Mouse (Mus musculus) kidney, embryonic 14.5 days (tissue): ENCODE data around the gene Foxp1. TPM values are rescaled to one million over a fixed set of nuclear protein-coding genes. Genes with fewer than 3 reads are reported as not detected.

Experiments
- ATAC-seq: fragments of 200-750 bp; cut with Nextera tagmentation; 2 replicates; pipeline ENCODE4 v1.8.0; 2017; ENCODE audit warnings: moderate number of reproducible peaks, mild to moderate bottlenecking, moderate TSS enrichment, moderate library complexity; ENCODE audit not compliant: low FRiP score, low TSS enrichment
- H3K27ac ChIP-seq: fragments of 300-500 bp; sonication (generic); 2 replicates; pipeline ENCODE4 v1.5.1; 2014; ENCODE audit warnings: low read depth, mild to moderate bottlenecking, low read length, moderate library complexity, mixed read lengths
- H3K27me3 ChIP-seq: fragments of 300-500 bp; sonication (generic); 2 replicates; pipeline ENCODE4 v1.6.1; 2014; ENCODE audit warnings: mild to moderate bottlenecking, low read length; ENCODE audit not compliant: control insufficient read depth, insufficient read depth
- H3K36me3 ChIP-seq: fragments of 300-500 bp; sonication (generic); 2 replicates; pipeline ENCODE4 v1.6.1; 2014; ENCODE audit warnings: low read length, mixed read lengths; ENCODE audit not compliant: control insufficient read depth, insufficient read depth
- H3K4me1 ChIP-seq: fragments of 300-500 bp; sonication (generic); 2 replicates; pipeline ENCODE4 v1.6.1; 2014; ENCODE audit warnings: low read length, mixed read lengths; ENCODE audit not compliant: control insufficient read depth, insufficient read depth
- H3K4me2 ChIP-seq: fragments of 300-500 bp; sonication (generic); replicated peaks from 2 replicates; pipeline ENCODE4 v1.6.1; 2014; ENCODE audit warnings: low read depth, mild to moderate bottlenecking, low read length
- H3K4me3 ChIP-seq: fragments of 300-500 bp; sonication (generic); 2 replicates; pipeline ENCODE4 v1.5.1; 2014; ENCODE audit warnings: mild to moderate bottlenecking, low read length
- H3K9ac ChIP-seq: fragments of 300-500 bp; sonication (generic); 2 replicates; pipeline ENCODE4 v1.6.1; 2014; ENCODE audit warnings: low read depth, mild to moderate bottlenecking, low read length, moderate library complexity
- H3K9me3 ChIP-seq: fragments of 300-500 bp; sonication (generic); 2 replicates; pipeline ENCODE4 v1.6.1; 2016; ENCODE audit warnings: low read length; ENCODE audit not compliant: control insufficient read depth
- WGBS: fragments of 180-500 bp; shearing (Covaris S2); extraction: QIAGEN DNeasy Blood & Tissue Kit; methylation state at CpG from one replicate; pipeline ENCODE4 v1.1.7; 2014; 5-methylcytosine and 5-hydroxymethylcytosine counted together
- polyA plus RNA-seq: library from polyadenylated mRNA; unstranded; fragments of >200 nt; fragmentation: Nextera tagmentation; extraction: Ambion mirVana; gene quantifications from 2 replicates; pipeline ENCODE4 v1.2.1, GENCODE M21; 2014

The Foxp1 gene
- polyA plus RNA-seq, 1 experiment from 2014 or later = 67.4 TPM

GRCm38 (mm10) chr6:99523679-99524370 is 1.3 kb upstream of the Foxp1 start:
- Histone ChIP-seq H3K9me3 (0 out of 2 replicates have a peak, but pooled peaks cover 4% of the 10 kb centered on the region), H3K36me3 (peaks cover 5% of the 10 kb centered on the region; the same call in 1 of the 2 replicates), H3K4me3 (peak overlapping the region; percentile 84), H3K9ac (peak overlapping the region; percentile 82), H3K4me2 (peak overlapping the region; percentile 84), H3K27ac (peak overlapping the region; percentile 100), H3K4me1 (peaks cover 7% of the 10 kb centered on the region; the same call in 1 of the 2 replicates), H3K27me3 (no peaks in the 10 kb centered on the region)
- 16% methylated on average over 10 of the region's 10 CpGs for WGBS
- no peak for ATAC-seq

DNA sequence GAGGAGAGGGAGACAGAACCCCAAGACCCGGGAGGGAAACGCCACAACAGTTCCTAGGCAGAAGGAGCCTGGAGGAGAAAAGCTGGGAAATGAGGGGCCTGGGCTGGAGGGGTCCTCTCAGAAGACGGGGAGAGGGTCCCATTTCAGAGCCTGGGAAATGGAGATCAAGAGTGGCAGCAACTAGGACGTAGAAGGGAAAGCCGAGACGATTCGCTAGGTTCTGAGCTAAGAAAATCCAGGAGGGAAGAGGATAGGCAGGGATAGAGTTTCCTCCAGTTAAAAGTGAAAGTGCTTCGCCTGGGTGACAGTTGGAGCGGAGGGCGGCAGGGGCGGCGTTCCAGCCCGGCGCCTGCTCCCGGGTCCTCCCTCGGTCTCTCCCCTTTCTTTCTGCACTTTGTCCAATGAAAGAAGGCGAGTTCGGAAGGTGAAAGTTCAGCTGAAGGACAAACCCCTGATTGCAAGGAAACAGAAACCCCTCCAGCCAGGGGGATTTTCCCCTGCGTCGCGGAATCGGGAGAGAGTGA is 650 bp upstream of the Foxp1 start:
- Histone ChIP-seq H3K4me2 (peak overlapping the region; percentile 84), H3K4me3 (peak overlapping the region; percentile 84), H3K4me1 (peaks cover 7% of the 10 kb centered on the region; the same call in 1 of the 2 replicates), H3K9ac (peak overlapping the region; percentile 82), H3K27ac (peak overlapping the region; percentile 100), H3K9me3 (0 out of 2 replicates have a peak, but pooled peaks cover 4% of the 10 kb centered on the region), H3K27me3 (no peaks in the 10 kb centered on the region), H3K36me3 (peaks cover 5% of the 10 kb centered on the region; the same call in 1 of the 2 replicates)
- WGBS = under 1% methylated on average over 22 of the region's 22 CpGs
- ATAC-seq = peak; percentile 76

DNA sequence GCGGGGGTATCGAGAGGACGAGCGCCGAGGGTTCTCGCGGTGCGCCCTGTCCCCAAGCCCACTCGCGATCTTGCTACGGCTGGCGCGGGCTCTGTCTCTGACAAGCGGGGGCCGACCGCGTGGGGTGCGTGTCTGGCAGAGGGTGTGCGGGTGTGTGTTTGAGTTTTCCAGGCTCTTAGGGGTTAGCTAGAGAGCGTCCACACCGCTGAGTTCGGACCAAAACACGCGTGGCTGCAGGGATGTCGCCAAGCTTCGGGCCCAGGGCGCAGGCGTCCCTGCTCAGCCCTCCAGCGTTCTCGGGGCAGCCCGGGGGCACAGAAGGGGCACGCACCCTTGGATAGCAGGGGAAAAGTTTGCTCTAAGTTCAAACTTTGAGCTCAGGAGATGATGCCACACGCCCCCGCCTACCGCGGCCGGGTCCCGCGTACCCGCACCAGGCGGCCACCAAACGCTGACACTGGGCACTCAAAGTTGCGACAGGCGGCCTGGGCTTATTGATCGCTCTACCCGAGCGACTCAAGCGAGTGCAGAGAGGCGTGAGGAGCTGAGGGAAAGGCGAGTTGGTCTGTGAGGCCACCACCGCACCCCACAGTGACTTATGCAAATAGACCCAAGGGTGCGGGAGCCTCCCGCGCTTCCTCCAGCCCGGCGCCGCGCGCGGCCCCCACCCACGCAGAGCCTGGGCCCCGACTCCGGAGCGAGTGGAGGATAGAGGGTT is 721 bp downstream of the Foxp1 start:
- ATAC-seq = peak; percentile 10; the same call in 1 of the 2 replicates
- Histone ChIP-seq H3K9me3 (no peaks in the 10 kb centered on the region), H3K4me2 (peak overlapping the region; percentile 84), H3K4me3 (peak overlapping the region; percentile 84), H3K9ac (peak overlapping the region; percentile 82), H3K27me3 (no peaks in the 10 kb centered on the region), H3K27ac (peak overlapping the region; percentile 100), H3K36me3 (peaks cover 3% of the 10 kb centered on the region; the same call in 1 of the 2 replicates), H3K4me1 (peaks cover 7% of the 10 kb centered on the region; the same call in 1 of the 2 replicates)
- WGBS = under 1% methylated on average over 60 of the region's 64 CpGs

- ATAC-seq = peak; percentile 80
- Histone ChIP-seq H3K4me3 (peak overlapping the region; percentile 84), H3K4me1 (peaks cover 7% of the 10 kb centered on the region; the same call in 1 of the 2 replicates), H3K36me3 (no peaks in the 10 kb centered on the region), H3K27me3 (no peaks in the 10 kb centered on the region), H3K4me2 (peak overlapping the region; percentile 84), H3K27ac (peak overlapping the region; percentile 100), H3K9ac (peak overlapping the region; percentile 82), H3K9me3 (no peaks in the 10 kb centered on the region)
- WGBS = under 1% methylated on average over 53 of the region's 54 CpGs
These were observed 1.4 kb downstream of the Foxp1 start for GRCm38 (mm10) chr6:99521038-99521640.

DNA sequence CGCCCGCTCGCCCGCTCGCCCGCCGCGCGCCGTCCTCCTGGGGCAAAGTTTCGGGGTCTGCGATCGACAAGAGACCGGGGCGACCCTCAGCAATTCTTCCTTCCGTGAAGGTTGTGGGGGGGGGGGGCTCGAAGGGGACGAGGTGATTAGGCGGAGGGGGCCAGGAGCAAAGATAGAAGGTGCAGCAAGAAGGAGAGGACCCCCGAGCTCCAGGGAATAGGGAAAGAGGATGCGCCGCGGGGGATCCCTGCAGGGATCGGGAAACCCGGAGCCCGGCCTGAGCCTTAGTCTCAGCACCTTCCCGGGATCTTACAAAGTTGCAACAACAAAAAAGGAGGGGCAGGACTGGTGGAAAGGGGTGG is 1.9 kb downstream of the Foxp1 start:
- H3K9me3 ChIP-seq = no peaks in the 10 kb centered on the region
- H3K4me2 ChIP-seq = peak overlapping the region; percentile 84
- peak overlapping the region; percentile 82 for H3K9ac ChIP-seq
- H3K27me3 ChIP-seq = no peaks in the 10 kb centered on the region
- ATAC-seq = no peak; the same call in 1 of the 2 replicates
- H3K36me3 ChIP-seq = no peaks in the 10 kb centered on the region
- 0% methylated on average over 27 of the region's 27 CpGs for WGBS
- H3K4me1 ChIP-seq = peaks cover 7% of the 10 kb centered on the region; the same call in 1 of the 2 replicates
- H3K4me3 ChIP-seq = peak overlapping the region; percentile 84
- H3K27ac ChIP-seq = peak overlapping the region; percentile 100

- H3K4me3 ChIP-seq = peak overlapping the region; percentile 84
- H3K9me3 ChIP-seq = no peaks in the 10 kb centered on the region
- no peaks in the 10 kb centered on the region for H3K27me3 ChIP-seq
- no peak for ATAC-seq
- peak overlapping the region; percentile 82 for H3K9ac ChIP-seq
- H3K4me2 ChIP-seq = peak overlapping the region; percentile 84
- WGBS = 2% methylated on average over 38 of the region's 38 CpGs
- no peaks in the 10 kb centered on the region for H3K36me3 ChIP-seq
- peak overlapping the region; percentile 100 for H3K27ac ChIP-seq
- peaks cover 4% of the 10 kb centered on the region; the same call in 1 of the 2 replicates for H3K4me1 ChIP-seq
These were observed 2.5 kb downstream of the Foxp1 start for GRCm38 (mm10) chr6:99519806-99520675.

- H3K4me1 ChIP-seq = 0 out of 2 replicates have a peak, but pooled peaks cover 3% of the 10 kb centered on the region
- no peaks in the 10 kb centered on the region for H3K9me3 ChIP-seq
- peak overlapping the region; percentile 84 for H3K4me2 ChIP-seq
- no peaks in the 10 kb centered on the region for H3K36me3 ChIP-seq
- no peak overlapping the region; the same call in 1 of the 2 replicates for H3K27ac ChIP-seq
- H3K4me3 ChIP-seq = peak overlapping the region; percentile 84; the same call in 1 of the 2 replicates
- H3K9ac ChIP-seq = peak overlapping the region; percentile 32; the same call in 1 of the 2 replicates
- no peaks in the 10 kb centered on the region for H3K27me3 ChIP-seq
- ATAC-seq = no peak
- 19% methylated on average over 4 of the region's 4 CpGs for WGBS
These were observed 3.5 kb downstream of the Foxp1 start for GRCm38 (mm10) chr6:99519052-99519451.
